Mouse (Mus musculus): ENCODE data around the gene Cyp46a1.

GRCm38 (mm10) chr12:108305812-108306794 is 28.1 kb upstream of the Cyp46a1 start, which contains the start of gene Hhipl1:
- no peak for TF ChIP-seq CTCF (conservative IDR thresholded peaks at IDR 0.05; ENCODE audit: low read length)
- no peak for TF ChIP-seq POU5F1 (IDR thresholded peaks at IDR 0.05; ENCODE audit: borderline replicate concordance, low read length)
- TF ChIP-seq NANOG (IDR thresholded peaks at IDR 0.05; ENCODE audit: borderline replicate concordance, low read length), result no peak
